Mouse (Mus musculus) ES-Bruce4 (cell line): ENCODE data around the gene Specc1.

Experiments
- CTCF ChIP-seq: IDR thresholded peaks from one replicate; pipeline ENCODE4 v1.8.1; 2011; ENCODE audit warnings: low read depth, low read length
- EP300 ChIP-seq: IDR thresholded peaks from 2 replicates; pipeline ENCODE4 v1.6.1; 2011; ENCODE audit warnings: low read depth, low read length; ENCODE audit not compliant: insufficient read depth

DNA sequence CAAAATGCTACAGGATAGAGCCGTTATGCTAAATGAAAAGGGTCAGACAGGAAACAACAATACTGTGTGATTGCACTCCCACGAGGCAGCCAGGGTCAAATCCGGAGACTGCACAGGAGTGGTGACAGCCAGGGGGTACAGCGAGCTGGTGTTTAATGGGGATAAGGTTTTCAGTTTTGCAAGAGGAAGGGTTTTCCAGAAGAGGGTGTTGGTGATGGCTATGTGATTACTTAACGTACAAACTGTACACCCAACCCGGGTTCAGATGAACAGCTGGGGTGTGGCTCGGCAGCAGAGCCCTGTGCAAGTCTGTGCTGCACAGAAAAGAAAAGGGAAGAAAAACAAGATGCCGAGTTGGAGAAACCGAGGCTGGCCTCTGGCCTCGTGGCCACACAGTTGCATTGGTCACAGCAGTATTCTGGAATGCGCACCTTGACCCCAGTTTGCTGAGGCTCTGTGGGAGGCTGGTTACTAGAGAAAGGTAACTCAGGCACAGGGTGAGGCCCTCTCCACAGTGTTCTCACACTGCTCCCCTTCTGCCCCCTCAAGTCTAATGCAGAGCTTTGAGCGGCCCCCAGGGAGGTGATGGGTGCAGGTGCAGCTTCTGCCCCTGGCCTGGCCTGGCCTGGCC, 284.2 kb downstream of the Specc1 start:
- TF ChIP-seq CTCF (no peak), EP300 (no peak)
